Mouse (Mus musculus) spleen, postnatal 4 days (tissue): ENCODE measurements around the gene Vmn1r72.
"Not testable (repeated sequence)": the region's sequence is repeated elsewhere in the genome, so short reads cannot be mapped to it uniquely, and the experiment has no call there.

Source experiments
- DNase-seq, 2 experiments: peaks; one replicate each; pipeline ENCODE4 v3.0.0; 2022; ENCODE audit warnings: low spot score in 2 of 2

The Vmn1r72 gene

DNA sequence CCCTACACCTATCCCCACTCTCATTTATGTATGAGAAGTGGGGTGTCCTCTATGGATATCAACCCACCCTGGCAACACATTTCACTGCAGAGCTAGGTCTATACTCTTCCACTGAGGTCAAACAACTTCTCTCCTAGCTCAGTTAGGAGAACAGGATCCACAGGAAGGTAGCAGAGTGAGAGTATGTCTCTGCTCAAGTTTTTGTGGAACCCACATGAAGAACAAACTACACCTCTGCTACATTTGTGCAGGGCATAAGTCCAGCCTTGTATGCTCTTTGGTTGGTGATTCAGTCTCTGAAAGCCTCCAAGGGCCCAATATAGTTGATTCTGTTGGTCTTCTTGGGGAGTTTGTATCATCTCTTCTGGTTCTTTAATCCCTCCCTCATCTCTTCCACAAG is at the start of gene Vmn1r72:
Gene Vmn1r72 (minus strand): TSS at position 101 of the 400 bp plus-strand sequence.
- not testable (repeated sequence) for DNase-seq

DNA sequence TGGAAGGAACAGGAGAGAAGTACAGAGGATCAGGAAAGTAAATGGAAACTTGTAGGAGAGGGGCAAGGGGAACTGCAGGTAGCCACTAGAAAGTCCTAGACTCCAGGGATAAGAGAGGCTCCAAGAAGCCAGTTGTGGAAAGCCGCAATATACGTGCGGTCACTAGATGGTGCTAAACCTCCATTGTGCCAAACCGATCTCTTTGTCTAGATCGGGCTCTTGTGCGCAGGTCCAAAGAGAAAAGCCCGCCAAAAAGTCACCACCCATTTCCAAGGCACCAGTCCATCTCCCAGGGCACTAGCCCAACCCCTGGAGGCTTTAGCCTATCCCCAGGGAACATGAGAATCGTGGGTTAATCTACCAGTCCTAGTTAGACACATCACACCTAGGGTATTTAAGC is 62.9 kb downstream of the Vmn1r72 start:
- not testable (repeated sequence) for DNase-seq
